Mouse (Mus musculus) erythroblast, embryonic 14.5 days (primary cell): ENCODE measurements around the gene Scn2a. TPM values are rescaled to one million over a fixed set of nuclear protein-coding genes. Genes with fewer than 3 reads are reported as not detected.

Experiments used
- H3K27me3 ChIP-seq: 2 replicates; pipeline ENCODE4 v1.6.1; 2012; ENCODE audit warnings: inconsistent platforms; ENCODE audit not compliant: control insufficient read depth
- H3K36me3 ChIP-seq: 2 replicates; pipeline ENCODE4 v1.6.1; 2012; ENCODE audit warnings: mild to moderate bottlenecking, inconsistent platforms; ENCODE audit not compliant: control insufficient read depth
- H3K4me1 ChIP-seq: 2 replicates; pipeline ENCODE4 v1.6.1; 2012; ENCODE audit warnings: inconsistent platforms; ENCODE audit not compliant: control insufficient read depth
- H3K4me3 ChIP-seq: replicated peaks from 2 replicates; pipeline ENCODE3; 2012; ENCODE audit warnings: moderate library complexity, mild to moderate bottlenecking, inconsistent platforms
- H3K9me3 ChIP-seq: 2 replicates; pipeline ENCODE4 v1.6.1; 2012; ENCODE audit warnings: low read length, inconsistent platforms, mixed read lengths; ENCODE audit not compliant: control insufficient read depth
- GATA1 ChIP-seq: IDR thresholded peaks from 2 replicates; pipeline ENCODE4 v1.6.1; 2012; ENCODE audit warnings: low read length, inconsistent platforms, mixed read lengths
- TAL1 ChIP-seq: IDR thresholded peaks from 3 replicates; pipeline ENCODE4 v1.6.1; 2012; ENCODE audit warnings: low read length, inconsistent platforms, mixed read lengths
- polyA plus RNA-seq: library from polyadenylated mRNA; stranded (reverse); fragments of >175 nt; gene quantifications from 2 replicates; pipeline ENCODE4 v1.2.3, GENCODE M21; 2012

The Scn2a gene
- not detected in 2 replicates for polyA plus RNA-seq

DNA sequence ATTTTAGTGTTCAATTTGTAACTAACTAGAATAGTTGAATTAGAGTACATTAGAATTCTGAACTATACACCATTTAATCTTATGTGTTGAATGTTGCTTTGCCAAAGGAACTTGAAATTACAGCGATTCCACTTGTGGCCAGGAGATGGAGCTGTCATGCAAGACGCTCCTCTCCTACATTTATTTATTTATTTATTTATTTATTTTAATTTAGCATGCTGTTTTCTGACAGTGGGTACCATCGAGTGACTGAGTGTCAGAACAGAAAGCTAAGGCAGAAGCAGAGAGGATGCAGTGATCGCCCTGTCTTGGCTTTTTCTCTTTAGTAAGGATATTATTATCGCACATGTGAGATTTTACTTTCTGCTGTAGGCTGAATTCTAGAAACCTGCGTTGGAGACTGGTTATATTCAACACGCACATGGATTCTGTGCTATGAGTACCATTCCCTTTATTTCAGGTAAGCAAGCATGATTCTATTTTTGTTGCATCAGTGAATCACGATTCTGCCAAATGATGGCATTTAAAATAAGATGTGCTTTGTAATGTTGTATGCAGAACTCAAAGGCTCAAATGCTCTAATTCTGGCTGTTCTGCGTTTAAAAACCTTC is at the start of gene Scn2a:
Scn2a (plus strand) TSS at position 216 of the 611 bp plus-strand sequence.
- Histone ChIP-seq H3K4me3 (no peak within 1 kb of the TSS), H3K27me3 (no peaks in the 10 kb centered on the region), H3K9me3 (no peaks in the 10 kb centered on the region; the same call in 1 of the 2 replicates), H3K4me1 (no peaks in the 10 kb centered on the region), H3K36me3 (no peaks in the 10 kb centered on the region)
- TF ChIP-seq TAL1 (no peak), GATA1 (no peak)

DNA sequence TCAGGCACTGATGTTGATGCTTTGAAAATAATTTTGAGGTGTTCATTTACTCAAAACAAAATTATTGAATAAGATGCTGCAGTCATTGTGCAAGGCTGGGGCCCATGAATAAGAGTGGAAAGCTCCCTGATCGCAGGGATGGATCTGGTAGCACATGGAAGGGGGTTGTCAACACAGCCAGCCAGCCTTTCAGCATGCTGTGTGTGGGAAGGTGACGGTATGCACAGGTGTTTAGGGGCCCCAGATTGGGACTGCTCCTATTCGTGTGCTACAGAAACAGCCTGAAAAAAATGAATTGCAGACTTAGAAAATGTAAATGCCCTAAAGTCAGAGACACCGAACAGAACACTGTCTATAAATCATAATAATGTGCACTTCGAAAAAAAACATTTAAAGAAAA is 32.9 kb upstream of the Scn2a start:
- TF ChIP-seq GATA1 (no peak), TAL1 (no peak)
- no peak overlapping the region for H3K4me3 ChIP-seq
- no peaks in the 10 kb centered on the region for H3K36me3 ChIP-seq
- H3K27me3 ChIP-seq, result no peaks in the 10 kb centered on the region
- H3K4me1 ChIP-seq, result no peaks in the 10 kb centered on the region
- peaks cover 5% of the 10 kb centered on the region for H3K9me3 ChIP-seq

DNA sequence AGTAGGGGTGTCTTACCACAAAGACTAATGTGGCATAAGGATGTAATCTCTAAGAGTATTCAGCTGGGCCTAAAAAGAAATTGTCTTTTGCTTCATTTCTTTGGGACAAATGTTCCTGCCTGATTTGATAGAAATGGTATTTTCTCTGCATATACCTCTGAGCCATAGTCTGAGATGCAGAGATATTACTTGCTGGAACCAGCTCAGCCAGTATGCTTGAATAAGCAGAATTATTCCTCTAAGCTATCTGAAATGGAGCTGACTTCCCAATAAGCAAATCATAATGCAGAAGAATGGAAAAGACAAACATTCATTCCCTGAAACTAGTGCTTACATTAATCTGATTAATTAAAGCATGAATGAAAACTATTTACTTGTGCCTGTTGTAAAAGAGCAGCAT is 12.8 kb upstream of the Scn2a start:
- TF ChIP-seq TAL1 (no peak), GATA1 (no peak)

DNA sequence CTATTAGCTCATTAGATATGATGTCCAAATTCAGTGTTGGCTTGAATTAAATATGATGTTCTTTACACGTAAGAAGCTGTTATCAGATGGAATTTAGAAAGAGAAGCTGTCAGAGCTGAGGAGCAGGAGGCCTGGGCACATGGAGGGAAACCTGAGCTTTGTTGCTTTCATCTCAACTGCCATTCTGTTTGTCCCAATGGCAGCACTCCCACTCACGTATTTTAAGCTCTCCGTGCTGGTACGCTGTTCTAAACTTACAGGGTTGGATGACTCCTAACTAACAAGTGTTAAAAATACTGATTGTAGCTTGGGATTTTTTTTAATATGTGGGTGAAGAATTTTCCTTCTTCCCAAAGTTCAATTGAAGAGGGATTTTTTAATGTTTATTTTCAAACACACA is 8.7 kb upstream of the Scn2a start:
- Histone ChIP-seq H3K9me3 (peaks cover 3% of the 10 kb centered on the region; the same call in 1 of the 2 replicates), H3K4me3 (no peak overlapping the region), H3K36me3 (no peaks in the 10 kb centered on the region), H3K4me1 (no peaks in the 10 kb centered on the region), H3K27me3 (no peaks in the 10 kb centered on the region)
- TF ChIP-seq TAL1 (no peak), GATA1 (no peak)

More for the DNA sequence above, 12.8 kb upstream of the Scn2a start:
- Histone ChIP-seq H3K36me3 (no peaks in the 10 kb centered on the region), H3K9me3 (peaks cover 3% of the 10 kb centered on the region; the same call in 1 of the 2 replicates), H3K4me1 (no peaks in the 10 kb centered on the region), H3K4me3 (no peak overlapping the region), H3K27me3 (no peaks in the 10 kb centered on the region)

DNA sequence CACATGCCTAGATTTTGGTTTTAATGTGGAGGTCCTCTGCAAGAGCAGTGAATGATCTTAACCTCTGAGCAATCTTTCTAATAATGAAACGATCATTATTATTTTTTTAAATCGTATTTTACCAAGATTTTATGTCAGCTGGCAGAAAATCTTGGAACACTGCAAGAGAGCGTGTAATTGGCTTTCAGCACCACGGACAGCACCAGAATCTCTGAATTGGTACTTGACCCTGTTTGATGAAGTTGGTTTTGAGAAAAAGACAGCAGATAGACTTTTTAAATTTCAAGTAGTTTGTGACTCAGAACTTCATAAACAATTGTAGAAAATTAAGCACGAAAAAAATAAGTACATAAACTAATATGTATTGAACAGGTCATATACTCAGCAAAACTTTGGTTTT is 790 bp upstream of the Scn2a start:
- H3K36me3 ChIP-seq, result no peaks in the 10 kb centered on the region
- TF ChIP-seq GATA1, result no peak
- TF ChIP-seq TAL1, result no peak

DNA sequence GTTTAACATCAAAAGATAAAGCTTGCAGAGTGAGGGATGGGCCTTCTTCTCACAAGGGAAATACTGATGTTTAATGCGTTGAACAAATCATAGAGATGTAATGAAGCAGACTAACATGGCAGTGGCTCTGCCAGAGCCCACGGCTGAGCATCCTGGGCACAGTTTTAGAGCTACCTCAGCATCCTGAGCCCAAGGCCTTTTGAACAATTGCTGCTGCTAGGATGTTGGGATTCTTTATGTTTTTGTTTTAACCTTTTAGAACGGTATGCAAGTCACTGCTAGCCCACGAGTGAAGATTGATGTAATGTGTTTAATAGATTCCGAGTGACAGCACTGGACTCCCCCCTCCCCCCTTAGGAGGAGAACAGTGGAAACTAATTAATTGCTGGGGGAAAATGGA is 683 bp downstream of the Scn2a start:
- TF ChIP-seq TAL1, result no peak
- no peak for TF ChIP-seq GATA1
- Histone ChIP-seq H3K27me3 (no peaks in the 10 kb centered on the region), H3K36me3 (no peaks in the 10 kb centered on the region), H3K4me1 (no peaks in the 10 kb centered on the region), H3K4me3 (no peak overlapping the region), H3K9me3 (no peaks in the 10 kb centered on the region; the same call in 1 of the 2 replicates)

More for the DNA sequence above, 790 bp upstream of the Scn2a start:
- H3K27me3 ChIP-seq, result no peaks in the 10 kb centered on the region
- H3K4me3 ChIP-seq, result no peak overlapping the region
- H3K9me3 ChIP-seq, result no peaks in the 10 kb centered on the region; the same call in 1 of the 2 replicates
- no peaks in the 10 kb centered on the region for H3K4me1 ChIP-seq

DNA sequence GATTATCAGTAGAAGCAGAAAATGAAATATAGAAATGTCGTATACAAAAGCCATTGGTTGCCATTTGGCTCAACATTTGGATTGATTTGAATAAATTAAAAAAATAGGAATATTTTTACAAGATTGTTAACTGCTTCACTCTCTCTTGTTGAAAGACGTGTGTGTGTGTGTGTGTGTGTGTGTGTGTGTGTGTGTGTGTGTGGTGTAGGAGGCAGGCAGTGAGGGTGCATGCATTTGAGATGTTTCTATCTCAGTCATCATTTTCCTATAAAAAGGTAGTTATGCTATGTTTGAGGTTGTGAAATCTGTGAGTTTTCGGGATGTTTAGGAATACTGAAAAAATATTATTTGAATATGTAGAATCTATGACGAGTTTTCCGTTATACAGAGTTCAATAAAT is 1.3 kb downstream of the Scn2a start:
- H3K9me3 ChIP-seq, result no peaks in the 10 kb centered on the region; the same call in 1 of the 2 replicates
- H3K4me1 ChIP-seq, result no peaks in the 10 kb centered on the region
- no peak overlapping the region for H3K4me3 ChIP-seq
- no peak for TF ChIP-seq GATA1
- TF ChIP-seq TAL1, result no peak
- no peaks in the 10 kb centered on the region for H3K27me3 ChIP-seq
- H3K36me3 ChIP-seq, result no peaks in the 10 kb centered on the region

DNA sequence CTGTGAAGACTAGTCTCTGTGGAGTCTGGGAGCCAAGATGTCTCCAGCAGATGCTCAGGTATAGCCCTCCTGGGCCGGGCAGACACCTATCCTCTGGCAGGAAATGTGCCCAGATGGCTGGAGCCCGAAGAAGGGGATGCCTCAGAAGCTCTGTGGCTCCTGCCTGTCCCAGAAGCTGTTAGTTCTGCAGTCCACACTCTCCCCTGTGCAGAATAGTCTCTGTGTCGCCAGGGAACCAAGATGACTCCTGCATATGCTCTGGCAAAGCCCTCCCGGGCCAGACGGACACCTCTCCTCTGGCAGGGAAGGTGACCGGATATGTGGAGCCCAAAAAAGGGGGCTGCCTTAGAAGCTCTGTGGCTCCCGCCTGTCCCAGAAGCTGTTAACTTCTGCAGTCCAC is 32.1 kb downstream of the Scn2a start:
- H3K36me3 ChIP-seq, result no peaks in the 10 kb centered on the region
- H3K9me3 ChIP-seq, result no peaks in the 10 kb centered on the region; the same call in 1 of the 2 replicates
- TF ChIP-seq TAL1 (no peak), GATA1 (no peak)
- H3K4me3 ChIP-seq, result no peak overlapping the region
- H3K27me3 ChIP-seq, result no peaks in the 10 kb centered on the region
- H3K4me1 ChIP-seq, result no peaks in the 10 kb centered on the region

DNA sequence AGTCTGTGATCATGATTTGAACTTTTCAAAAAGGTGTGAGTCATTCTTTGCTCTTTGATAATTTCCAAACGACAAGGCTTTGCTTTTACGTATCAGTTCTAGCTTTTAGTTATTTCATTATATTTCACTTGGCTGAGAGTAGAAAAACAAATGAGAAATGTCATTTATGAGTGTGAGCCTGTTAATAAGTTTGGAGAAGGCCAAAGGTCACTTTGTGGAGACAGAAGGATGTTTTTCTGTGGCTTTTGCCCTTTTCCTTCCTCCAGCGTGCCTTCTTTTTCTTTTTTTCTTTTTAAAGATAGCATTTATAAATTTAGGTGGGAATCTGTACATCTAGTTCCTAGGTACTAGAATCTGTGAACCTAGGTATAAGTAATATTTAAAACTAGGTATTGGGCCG is 36.5 kb downstream of the Scn2a start:
- H3K27me3 ChIP-seq, result no peaks in the 10 kb centered on the region
- H3K4me3 ChIP-seq, result no peak overlapping the region
- no peak for TF ChIP-seq GATA1
- TF ChIP-seq TAL1, result no peak
- peaks cover 4% of the 10 kb centered on the region for H3K9me3 ChIP-seq
- no peaks in the 10 kb centered on the region for H3K36me3 ChIP-seq
- no peaks in the 10 kb centered on the region for H3K4me1 ChIP-seq

DNA sequence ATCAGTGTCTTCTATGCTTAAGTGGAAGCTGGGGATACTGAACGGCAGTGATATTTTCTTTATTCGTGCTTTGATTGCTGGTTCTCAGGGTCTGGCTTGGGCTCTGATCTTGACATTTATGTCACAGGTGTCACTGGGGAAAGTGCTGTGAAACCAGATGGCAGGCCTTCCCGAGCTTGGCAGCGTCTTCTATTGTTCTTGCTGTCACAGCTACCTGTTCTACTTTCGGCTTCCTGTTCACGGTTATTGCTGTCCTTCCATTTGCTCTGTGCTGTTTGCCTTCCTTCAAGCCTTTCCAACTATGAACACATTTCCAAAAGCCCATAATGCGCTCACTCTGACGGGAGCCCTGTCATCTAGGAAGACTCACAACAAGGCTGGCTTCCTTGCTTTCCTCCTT is 37.9 kb downstream of the Scn2a start:
- Histone ChIP-seq H3K36me3 (no peaks in the 10 kb centered on the region), H3K4me1 (no peaks in the 10 kb centered on the region), H3K9me3 (peaks cover 4% of the 10 kb centered on the region), H3K4me3 (no peak overlapping the region), H3K27me3 (no peaks in the 10 kb centered on the region)
- no peak for TF ChIP-seq TAL1
- TF ChIP-seq GATA1, result no peak
